Comparison of ENCODE assay signal across 9 mouse cellular contexts in the genomic region with DNA sequence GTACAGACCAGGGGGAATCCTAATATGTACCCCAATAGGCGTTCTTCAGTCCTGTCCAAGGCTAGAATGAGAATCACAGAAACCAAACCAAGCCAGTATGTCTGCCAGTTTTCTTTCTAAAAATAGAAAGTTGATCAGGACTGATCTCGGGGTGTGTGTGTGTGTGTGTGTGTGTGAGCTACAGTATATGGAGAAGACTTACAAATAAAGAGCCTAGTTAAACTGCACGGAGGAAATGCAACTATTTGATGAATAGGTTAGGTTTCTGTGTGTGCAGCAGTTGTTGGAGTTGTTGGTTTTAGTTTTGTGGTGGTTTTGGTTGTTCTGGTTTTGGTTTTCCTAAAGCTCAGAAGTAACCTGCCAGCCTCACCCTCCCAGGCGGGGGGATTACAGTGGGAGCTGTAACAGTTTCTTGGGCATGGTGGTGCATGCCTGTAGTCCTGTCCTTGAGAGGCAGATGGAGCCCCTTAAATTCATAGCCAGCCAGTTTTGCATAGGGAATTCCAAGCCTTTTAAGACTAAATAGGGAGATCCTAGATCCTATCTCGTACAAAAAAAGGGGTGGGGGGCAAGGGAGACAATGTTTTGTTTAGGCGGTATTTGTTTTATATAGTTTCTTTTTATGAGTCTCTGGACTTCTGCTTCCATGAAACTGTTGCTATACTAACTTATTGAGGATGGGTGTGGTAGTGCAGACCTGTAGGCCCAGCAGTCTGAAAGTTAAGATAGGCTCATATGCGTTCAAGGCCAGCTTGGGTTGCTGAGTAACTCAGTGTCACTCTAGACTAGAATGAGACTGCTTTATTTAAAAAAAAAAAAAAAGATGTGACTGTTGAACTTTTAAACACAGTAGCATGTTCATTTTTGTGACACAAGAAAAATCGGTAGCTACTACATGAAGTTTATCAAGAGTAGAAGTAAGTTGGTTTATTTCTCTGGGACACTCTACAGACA. TPM values are rescaled to one million over a fixed set of nuclear protein-coding genes. Genes with fewer than 3 reads are reported as not detected.
DNase-seq lines count a peak whose midpoint lies in the region; ATAC-seq and TF ChIP-seq lines count a peak whose summit lies in the region.
"Had no signal": no experiment of that assay in that cellular context is flagged by ENCODE, and none has a peak within 500 bp of the region (broad histone marks: within the 10 kb centered on the region; RNA-seq: fewer than 3 reads in every experiment).

No protein-coding gene starts in this region.

- no peak overlapping the region for H3K4me3 ChIP-seq in embryonic facial prominence, embryonic 13.5 days
- H3K4me3 ChIP-seq in embryonic facial prominence, embryonic 10.5 days = no peak overlapping the region
- no peak overlapping the region for H3K4me3 ChIP-seq in limb, embryonic 13.5 days
- H3K4me3 ChIP-seq in limb, embryonic 10.5 days = no peak overlapping the region
- peak overlapping the region; percentile 84 for H3K4me3 ChIP-seq in heart, embryonic 15.5 days
- H3K4me3 ChIP-seq in midbrain, postnatal 0 days (ENCODE audit: low read depth, low read length) = no peak overlapping the region

- peaks cover 39% of the 10 kb centered on the region for H3K4me1 ChIP-seq in embryonic facial prominence, embryonic 13.5 days
- H3K4me1 ChIP-seq in embryonic facial prominence, embryonic 10.5 days = peaks cover 41% of the 10 kb centered on the region
- H3K4me1 ChIP-seq in limb, embryonic 13.5 days = peaks cover 30% of the 10 kb centered on the region
- H3K4me1 ChIP-seq in limb, embryonic 10.5 days = peaks cover 41% of the 10 kb centered on the region
- H3K4me1 ChIP-seq in heart, embryonic 15.5 days (replicated peaks) = peaks cover 58% of the 10 kb centered on the region
- H3K4me1 ChIP-seq in midbrain, postnatal 0 days (ENCODE audit: insufficient read depth, low read length) = 0 out of 2 replicates have a peak, but pooled peaks cover 3% of the 10 kb centered on the region

- WGBS in embryonic facial prominence, embryonic 13.5 days = 80% methylated on average over 8 of the region's 8 CpGs
- 87% methylated on average over 8 of the region's 8 CpGs for WGBS in embryonic facial prominence, embryonic 10.5 days
- 80% methylated on average over 8 of the region's 8 CpGs for WGBS in limb, embryonic 13.5 days
- 90% methylated on average over 8 of the region's 8 CpGs for WGBS in limb, embryonic 10.5 days
- 71% methylated on average over 8 of the region's 8 CpGs for WGBS in heart, embryonic 15.5 days
- 82% methylated on average over 8 of the region's 8 CpGs for WGBS in midbrain, postnatal 0 days

- no peaks in the 10 kb centered on the region for H3K36me3 ChIP-seq in embryonic facial prominence, embryonic 13.5 days
- H3K36me3 ChIP-seq in embryonic facial prominence, embryonic 10.5 days (replicated peaks) = no peaks in the 10 kb centered on the region; the same call in 1 of the 2 replicates
- peaks cover 17% of the 10 kb centered on the region for H3K36me3 ChIP-seq in limb, embryonic 13.5 days
- H3K36me3 ChIP-seq in limb, embryonic 10.5 days = no peaks in the 10 kb centered on the region
- H3K36me3 ChIP-seq in heart, embryonic 15.5 days = peaks cover 20% of the 10 kb centered on the region
- peaks cover 7% of the 10 kb centered on the region; the same call in 1 of the 2 replicates for H3K36me3 ChIP-seq in midbrain, postnatal 0 days (ENCODE audit: insufficient read depth, low read length)

- DNase-seq in embryonic facial prominence, embryonic 10.5 days (ENCODE audit: low spot score) = no peak
- no peak for DNase-seq in limb, embryonic 10.5 days (ENCODE audit: low spot score)
- no peak for DNase-seq in midbrain, postnatal 0 days (ENCODE audit: low spot score)
- no peak for DNase-seq in c-Kit-positive CD71-positive TER-119-positive erythroid progenitor cells, embryonic 14.5 days (ENCODE audit: low spot score)
- DNase-seq in thymus, postnatal 4 days = no peak
- DNase-seq: left cerebral cortex, postnatal 4 days had no signal

- ATAC-seq in embryonic facial prominence, embryonic 13.5 days (ENCODE audit: insufficient number of reproducible peaks, insufficient read depth, low FRiP score, low TSS enrichment, low read depth) = no peak
- ATAC-seq in limb, embryonic 13.5 days (ENCODE audit: low FRiP score, low read depth) = no peak
- no peak for ATAC-seq in heart, embryonic 15.5 days (replicated peaks; ENCODE audit: insufficient number of reproducible peaks, insufficient read depth, low FRiP score, low read depth)
- ATAC-seq in midbrain, postnatal 0 days (ENCODE audit: low FRiP score) = no peak

- H3K27me3 ChIP-seq in embryonic facial prominence, embryonic 13.5 days = peaks cover 44% of the 10 kb centered on the region
- peaks cover 79% of the 10 kb centered on the region for H3K27me3 ChIP-seq in embryonic facial prominence, embryonic 10.5 days (replicated peaks; ENCODE audit: low read depth, poor library complexity, severe bottlenecking)
- H3K27me3 ChIP-seq in limb, embryonic 13.5 days = peaks cover 34% of the 10 kb centered on the region
- H3K27me3 ChIP-seq in limb, embryonic 10.5 days (ENCODE audit: low read depth, poor library complexity, severe bottlenecking) = peaks cover 51% of the 10 kb centered on the region
- H3K27me3 ChIP-seq in heart, embryonic 15.5 days = no peaks in the 10 kb centered on the region
- no peaks in the 10 kb centered on the region for H3K27me3 ChIP-seq in midbrain, postnatal 0 days (ENCODE audit: insufficient read depth, low read length)

- no peak overlapping the region for H3K9ac ChIP-seq in embryonic facial prominence, embryonic 13.5 days
- no peak overlapping the region for H3K9ac ChIP-seq in limb, embryonic 13.5 days
- peak overlapping the region; percentile 33 for H3K9ac ChIP-seq in heart, embryonic 15.5 days
- no peak overlapping the region for H3K9ac ChIP-seq in midbrain, postnatal 0 days (replicated peaks; ENCODE audit: low read length, poor library complexity, severe bottlenecking)

- peak overlapping the region; percentile 91; the same call in 1 of the 2 replicates for H3K4me2 ChIP-seq in embryonic facial prominence, embryonic 13.5 days
- peak overlapping the region; percentile 93 for H3K4me2 ChIP-seq in limb, embryonic 13.5 days (replicated peaks)
- H3K4me2 ChIP-seq in heart, embryonic 15.5 days = peak overlapping the region; percentile 71
- peak overlapping the region; percentile 86 for H3K4me2 ChIP-seq in midbrain, postnatal 0 days (ENCODE audit: low read depth, low read length, poor library complexity, severe bottlenecking)

- TF ChIP-seq CTCF in midbrain, postnatal 0 days (IDR thresholded peaks at IDR 0.05) = no peak

- H3K9me3 ChIP-seq in embryonic facial prominence, embryonic 13.5 days = no peaks in the 10 kb centered on the region
- no peaks in the 10 kb centered on the region for H3K9me3 ChIP-seq in embryonic facial prominence, embryonic 10.5 days
- no peaks in the 10 kb centered on the region for H3K9me3 ChIP-seq in limb, embryonic 13.5 days
- H3K9me3 ChIP-seq in limb, embryonic 10.5 days (replicated peaks) = no peaks in the 10 kb centered on the region
- no peaks in the 10 kb centered on the region for H3K9me3 ChIP-seq in heart, embryonic 15.5 days (replicated peaks)
- H3K9me3 ChIP-seq in midbrain, postnatal 0 days (ENCODE audit: low read length) = no peaks in the 10 kb centered on the region

- no peak overlapping the region for H3K27ac ChIP-seq in embryonic facial prominence, embryonic 13.5 days
- H3K27ac ChIP-seq in embryonic facial prominence, embryonic 10.5 days (replicated peaks) = no peak overlapping the region
- H3K27ac ChIP-seq in limb, embryonic 13.5 days = no peak overlapping the region
- H3K27ac ChIP-seq in limb, embryonic 10.5 days = no peak overlapping the region
- H3K27ac ChIP-seq in heart, embryonic 15.5 days = no peak overlapping the region
- no peak overlapping the region for H3K27ac ChIP-seq in midbrain, postnatal 0 days (ENCODE audit: low read depth, low read length)

RNA-seq across cellular contexts. Expression of gene Bhlhe40, which starts 3.1 kb away (rescaled TPM):
- polyA plus RNA-seq in embryonic facial prominence, embryonic 13.5 days (2015; fragmentation: Nextera tagmentation; extraction: Ambion mirVana) = 6.2 and 7.7 TPM in 2 replicates
- 1.3 and 1.4 TPM in 2 replicates for polyA plus RNA-seq in embryonic facial prominence, embryonic 10.5 days (2016; fragmentation: Nextera tagmentation; extraction: Ambion mirVana)
- polyA plus RNA-seq in limb, embryonic 13.5 days (2015; fragmentation: Nextera tagmentation; extraction: Ambion mirVana) = 8.5 and 9.2 TPM in 2 replicates
- 1.4 and 1.7 TPM in 2 replicates for polyA plus RNA-seq in limb, embryonic 10.5 days (2016; fragmentation: Nextera tagmentation; extraction: Ambion mirVana)
- 25.1 and 25.9 TPM in 2 replicates for polyA plus RNA-seq in heart, embryonic 15.5 days (2015; fragmentation: Nextera tagmentation; extraction: Ambion mirVana)
- total RNA-seq in midbrain, postnatal 0 days (2014; rRNA removed) = 8.8 and 10.8 TPM in 2 replicates
- polyA plus RNA-seq in midbrain, postnatal 0 days (2015; fragmentation: Nextera tagmentation; extraction: Ambion mirVana) = 5.9 and 7.9 TPM in 2 replicates
